Mouse (Mus musculus) lung, postnatal 36 days (tissue): ENCODE data around the gene Rap2b.

Experiments used
- DNase-seq: peaks from one replicate; pipeline ENCODE4 v3.0.0; 2022; ENCODE audit warnings: mixed read lengths

Gene Rap2b

DNA sequence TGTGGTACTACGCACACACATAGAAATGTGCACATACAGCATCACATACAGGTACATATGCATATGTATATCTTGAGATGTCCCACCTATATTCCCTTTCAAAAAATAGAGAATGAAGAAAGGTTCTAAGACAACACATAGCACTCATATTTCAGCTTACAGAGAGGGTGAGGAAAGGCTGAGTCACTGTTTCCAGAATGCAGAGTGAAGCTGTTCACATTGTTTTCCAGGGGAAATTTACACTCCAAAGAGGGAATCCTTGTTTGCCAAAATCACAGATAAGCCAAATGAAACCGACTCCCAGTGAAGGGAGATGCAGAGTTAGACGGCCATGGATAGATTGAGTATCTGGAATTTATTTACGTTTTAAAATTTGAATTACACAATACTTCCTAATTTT is 30.1 kb downstream of the Rap2b start:
- DNase-seq, result no peak

- DNase-seq, result no peak
Measured at GRCm38 (mm10) chr3:61392881-61393280, 31.4 kb downstream of the Rap2b start.

- peak; percentile 32 for DNase-seq
Measured at GRCm38 (mm10) chr3:61393520-61393919, 32.1 kb downstream of the Rap2b start.

DNA sequence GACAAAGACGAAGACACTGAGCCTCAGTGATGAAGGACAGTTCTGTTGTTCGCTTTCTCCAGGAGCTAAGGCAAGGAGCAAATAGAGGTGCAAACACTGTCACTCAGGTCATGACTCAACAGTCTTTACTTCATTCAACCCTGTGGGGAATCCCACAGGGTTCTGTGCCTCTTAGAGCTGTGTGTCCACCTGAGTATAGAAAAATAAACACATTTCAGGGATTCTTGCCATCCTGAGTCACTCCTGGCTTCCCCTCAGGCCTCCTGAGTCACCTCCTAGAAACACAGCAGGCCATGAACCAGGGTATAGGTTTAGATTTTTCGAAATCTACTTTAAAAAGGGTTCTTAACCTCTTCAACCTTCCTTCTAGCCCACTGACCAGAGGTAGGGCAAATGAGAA is 33.9 kb downstream of the Rap2b start:
- no peak for DNase-seq

- peak; percentile 20 for DNase-seq
Measured at GRCm38 (mm10) chr3:61396728-61397127, 35.3 kb downstream of the Rap2b start.

DNA sequence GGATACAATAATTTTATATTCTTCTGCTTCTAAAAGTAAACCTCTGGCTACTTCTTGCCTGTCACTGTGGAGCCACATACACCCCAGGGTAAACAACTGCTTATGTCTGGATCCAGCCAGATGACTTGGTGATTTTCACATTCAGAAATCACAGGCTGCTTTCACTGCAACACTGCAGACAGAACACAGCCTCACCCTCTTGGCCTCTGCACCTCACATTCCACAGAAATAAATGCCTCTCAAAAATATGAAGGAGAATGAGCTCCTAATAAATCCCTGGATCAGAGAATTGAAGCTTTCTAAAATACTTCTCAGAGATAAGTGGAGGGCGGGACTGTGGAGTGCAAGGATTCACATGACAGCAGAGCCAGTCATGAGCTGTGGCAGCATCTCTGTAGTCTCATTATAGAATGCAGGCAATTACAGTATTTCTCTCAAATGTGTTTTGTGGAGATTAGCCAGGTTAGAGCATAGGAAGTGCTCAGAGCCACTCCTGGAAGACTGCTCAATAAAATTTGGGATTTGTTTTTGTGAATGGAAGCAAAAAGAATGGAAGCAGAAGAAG is 39.5 kb downstream of the Rap2b start:
- no peak for DNase-seq

- DNase-seq, result peak; percentile 54
Measured at GRCm38 (mm10) chr3:61406921-61407320, 45.5 kb downstream of the Rap2b start.

DNA sequence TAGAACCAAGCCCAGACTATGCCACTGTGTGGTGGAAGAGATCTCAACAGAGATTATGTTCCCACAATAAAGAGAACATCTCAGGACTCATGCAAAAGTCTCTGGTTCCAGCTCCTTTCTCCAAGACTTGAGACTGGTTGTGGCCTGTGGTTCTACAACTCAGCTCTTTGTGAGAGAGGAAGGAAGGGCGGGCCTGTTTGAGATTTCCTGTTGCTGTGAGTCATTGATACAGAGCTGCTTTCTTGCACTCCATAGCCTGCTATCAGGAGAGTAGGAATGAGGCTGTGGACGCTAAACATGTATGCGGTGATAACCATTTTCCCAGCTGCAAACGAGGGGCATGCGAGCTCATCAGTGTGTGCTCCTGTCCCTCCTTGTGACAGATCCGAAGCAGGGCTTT is 48.2 kb downstream of the Rap2b start:
- DNase-seq, result peak; percentile 71

DNA sequence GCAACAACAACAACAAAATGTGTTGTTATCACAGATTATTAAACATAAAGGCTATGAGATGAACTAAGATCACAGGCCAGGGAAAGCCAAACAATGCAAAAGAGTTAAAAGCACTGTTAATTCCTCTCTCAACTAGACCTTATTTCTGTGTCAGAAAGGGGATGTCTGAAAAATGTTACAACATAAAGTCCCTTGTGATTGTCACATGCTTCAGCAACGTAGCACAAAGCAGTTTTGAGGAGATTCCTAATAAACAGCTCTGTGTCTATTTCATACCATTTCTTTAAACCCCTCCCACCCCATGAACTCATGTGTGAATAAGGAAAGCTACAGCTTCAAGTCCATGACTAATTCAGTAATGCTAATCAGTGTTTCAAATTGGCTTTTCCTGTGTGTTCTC is 54.4 kb downstream of the Rap2b start:
- DNase-seq, result peak; percentile 46
